Mouse (Mus musculus) cortical plate, adult 2 months (tissue): ENCODE measurements around the gene Hist1h4d.
"Not testable (repeated sequence)": the region's sequence is repeated elsewhere in the genome, so short reads cannot be mapped to it uniquely, and the experiment has no call there.

Experiments
- CTCF ChIP-seq: fragments of 200-500 bp; IDR thresholded peaks from 2 replicates; pipeline ENCODE4 v1.5.1; 2011; ENCODE audit warnings: mild to moderate bottlenecking, control low read depth, low read length; ENCODE audit not compliant: insufficient read depth; ENCODE audit errors: extremely low read depth
- POLR2A ChIP-seq: fragments of 200-500 bp; IDR thresholded peaks from 2 replicates; pipeline ENCODE4 v1.6.1; 2011; ENCODE audit warnings: mild to moderate bottlenecking, low read length, control low read depth; ENCODE audit not compliant: insufficient read depth; ENCODE audit errors: extremely low read depth

DNA sequence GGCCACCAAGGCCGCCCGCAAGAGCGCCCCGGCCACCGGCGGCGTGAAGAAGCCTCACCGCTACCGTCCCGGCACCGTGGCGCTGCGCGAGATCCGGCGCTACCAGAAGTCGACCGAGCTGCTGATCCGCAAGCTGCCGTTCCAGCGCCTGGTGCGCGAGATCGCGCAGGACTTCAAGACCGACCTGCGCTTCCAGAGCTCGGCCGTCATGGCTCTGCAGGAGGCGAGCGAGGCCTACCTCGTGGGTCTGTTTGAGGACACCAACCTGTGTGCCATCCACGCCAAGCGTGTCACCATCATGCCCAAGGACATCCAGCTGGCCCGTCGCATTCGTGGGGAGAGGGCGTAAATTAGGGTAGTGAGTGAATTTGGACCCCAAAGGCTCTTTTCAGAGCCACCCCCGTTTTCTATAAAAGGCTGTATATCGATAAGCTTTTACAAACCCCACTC, 5.5 kb upstream of the Hist1h4d start:
- not testable (repeated sequence) for TF ChIP-seq POLR2A, CTCF
